Mouse (Mus musculus) 3134 (cell line): ENCODE results near the gene Slc16a9.

Experiments used
- DNase-seq: peaks from one replicate; pipeline ENCODE4 v3.0.0-alpha.2; 2011; ENCODE audit warnings: low spot score; ENCODE audit not compliant: insufficient read length; ENCODE audit errors: extremely low read depth

Gene Slc16a9

DNA sequence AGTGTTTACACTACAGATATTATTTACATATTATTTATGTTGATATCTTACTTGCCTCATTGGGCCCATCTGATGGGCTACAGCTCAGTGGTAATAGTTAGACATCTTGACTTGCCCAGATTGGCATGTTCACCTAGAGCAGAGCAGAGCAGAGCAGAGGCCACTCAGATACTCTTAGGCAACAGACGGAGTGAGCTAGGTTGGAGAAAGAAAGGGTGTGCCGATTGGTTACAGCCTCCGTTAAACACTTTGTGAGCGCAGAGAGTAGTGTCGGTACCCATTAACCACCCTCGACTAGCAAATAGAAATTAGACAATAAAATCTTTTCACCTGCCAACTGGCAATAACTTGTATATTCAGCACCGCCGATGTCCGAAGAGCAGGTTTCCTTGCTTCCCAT lies 1.2 kb downstream of the Slc16a9 start:
- no peak for DNase-seq

DNA sequence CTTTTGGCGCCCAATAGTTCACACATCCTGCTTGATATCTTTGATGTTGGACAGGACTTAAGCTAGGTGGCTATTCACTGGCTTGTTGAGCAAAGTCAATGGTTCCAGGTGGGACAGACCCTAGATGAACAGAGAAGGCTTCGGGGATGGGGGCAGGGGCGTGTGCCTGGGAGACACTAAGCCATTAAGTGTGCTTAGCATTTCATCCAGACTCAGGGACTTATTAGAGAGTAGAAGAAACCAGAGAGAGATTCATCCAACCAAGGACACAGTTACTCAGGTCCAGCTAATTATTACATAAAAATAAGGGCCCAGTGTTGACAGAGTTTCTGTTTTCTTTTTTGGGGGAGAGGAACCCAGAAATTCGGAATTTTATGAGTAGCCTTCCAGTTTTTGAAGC lies 5.5 kb downstream of the Slc16a9 start:
- DNase-seq = no peak

DNA sequence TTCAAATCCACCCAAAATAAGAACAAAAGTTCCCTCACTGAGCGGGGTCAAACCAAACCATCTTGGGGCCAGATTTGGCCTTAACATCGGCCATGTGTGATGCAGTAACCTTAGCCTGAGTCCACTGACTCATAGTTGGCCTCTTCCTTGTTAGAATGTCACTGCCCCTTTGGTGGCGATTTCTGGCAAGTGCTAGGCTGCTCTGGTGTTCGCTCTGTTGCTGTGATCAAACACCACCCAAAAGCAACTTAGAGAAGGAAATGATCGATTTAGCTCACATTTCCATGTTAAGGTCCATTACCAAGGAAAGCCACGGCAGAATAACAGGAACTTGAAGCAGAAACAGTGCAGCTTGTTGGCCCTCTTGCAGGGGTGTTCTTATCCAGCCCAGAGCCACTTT lies 5.9 kb downstream of the Slc16a9 start:
- DNase-seq = no peak

DNA sequence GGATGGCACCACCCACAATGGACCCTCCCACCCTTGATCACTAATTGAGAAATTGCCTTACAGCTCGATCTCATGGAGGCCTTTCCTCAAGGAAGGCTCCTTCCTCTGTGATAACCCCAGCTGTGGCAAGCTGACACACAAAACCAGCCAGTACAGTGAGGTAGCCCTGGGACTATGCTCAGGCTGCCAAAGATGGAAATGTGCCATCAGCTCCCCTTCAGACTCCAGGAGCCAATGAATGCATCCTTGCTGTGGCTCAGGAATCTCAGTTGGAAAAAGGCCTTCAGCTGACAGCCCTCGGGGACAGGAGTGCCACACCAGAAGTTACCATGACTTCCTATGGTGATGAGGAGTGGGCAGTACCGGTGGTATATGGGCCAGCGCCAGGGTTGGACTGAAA lies 9.8 kb downstream of the Slc16a9 start:
- no peak for DNase-seq

DNA sequence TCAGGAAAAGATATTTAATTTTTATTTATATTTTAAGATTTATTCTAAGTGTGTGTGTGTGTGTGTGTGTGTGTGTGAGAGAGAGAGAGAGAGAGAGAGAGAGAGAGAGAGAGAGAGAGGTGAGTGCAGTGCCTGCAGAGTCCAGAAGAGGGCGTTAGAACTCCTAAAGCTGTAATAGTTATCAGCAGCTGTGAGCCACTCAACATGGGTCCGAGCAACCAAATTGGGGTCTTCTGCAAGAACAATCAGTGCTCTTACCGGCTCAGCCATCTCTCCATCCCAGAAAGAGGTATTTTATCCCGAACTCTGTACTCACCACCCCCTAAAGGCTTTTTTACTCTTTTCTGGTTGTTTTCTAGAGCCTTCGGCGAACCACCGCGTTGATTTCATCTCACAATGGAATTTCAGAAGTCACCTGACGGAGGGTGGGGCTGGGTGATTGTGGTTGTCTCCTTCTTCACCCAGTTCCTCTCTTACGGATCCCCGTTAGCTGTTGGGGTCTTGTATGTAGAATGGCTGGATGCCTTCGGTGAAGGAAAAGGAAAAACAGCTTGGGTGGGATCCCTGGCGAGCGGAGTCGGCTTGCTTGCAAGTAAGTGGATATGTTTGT lies 10.8 kb downstream of the Slc16a9 start:
- DNase-seq = no peak

DNA sequence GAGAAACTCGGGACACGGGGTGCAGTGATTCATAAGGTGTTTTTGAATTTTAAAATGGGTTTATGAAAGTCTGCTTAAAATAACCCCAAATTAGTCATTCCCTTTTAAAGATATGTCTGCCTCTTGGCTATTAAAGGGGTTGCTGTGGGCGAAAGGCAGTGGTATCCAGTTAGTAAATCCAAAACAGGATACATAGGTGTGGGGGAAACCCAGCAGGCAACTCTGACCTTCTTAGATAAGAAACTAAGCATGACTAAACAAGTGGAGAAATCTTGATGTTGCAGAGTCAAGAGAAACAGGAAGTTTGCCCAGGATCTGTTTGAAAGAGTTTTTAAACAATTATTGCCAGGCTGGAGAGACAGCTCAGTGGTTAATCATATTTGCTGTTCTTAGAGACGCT lies 12.1 kb downstream of the Slc16a9 start:
- DNase-seq = no peak

DNA sequence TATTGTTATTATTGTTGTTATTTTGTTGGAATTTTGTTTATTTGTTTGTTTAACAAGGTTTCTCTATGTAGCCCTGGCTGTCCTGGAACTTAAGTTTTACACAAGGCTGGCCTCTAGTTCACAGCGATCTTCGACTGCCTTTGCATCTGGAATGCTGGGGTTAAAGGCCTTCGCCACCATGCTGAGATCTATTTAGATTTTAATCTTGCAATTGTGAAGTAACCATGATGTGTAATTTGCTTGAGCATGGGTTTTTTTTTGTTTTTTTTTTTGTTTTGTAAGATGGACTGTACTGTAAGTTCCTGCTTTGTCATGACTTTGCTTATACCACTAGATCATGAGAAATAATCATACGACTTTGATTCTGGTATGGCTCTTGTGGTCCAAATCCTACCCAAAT lies 16.0 kb downstream of the Slc16a9 start:
- DNase-seq = no peak

DNA sequence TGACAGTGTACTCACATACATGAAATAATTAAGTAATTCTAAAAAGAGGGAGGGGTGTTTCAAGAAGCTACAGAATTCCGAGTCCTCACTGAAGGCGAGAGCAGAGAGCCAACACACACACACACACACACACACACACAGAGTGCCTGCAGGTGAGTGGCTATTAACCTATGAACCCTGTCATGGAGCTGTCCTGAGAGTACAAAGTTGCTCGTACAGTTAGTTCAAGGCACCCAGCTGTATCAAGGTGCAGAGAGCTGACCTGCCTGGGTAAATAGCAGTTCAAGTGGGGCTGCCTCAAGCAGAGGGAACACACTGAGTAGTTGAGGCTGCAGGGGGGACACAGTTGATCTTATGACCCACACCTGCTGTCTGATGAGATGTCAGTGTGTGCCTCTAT lies 17.2 kb downstream of the Slc16a9 start:
- no peak for DNase-seq

DNA sequence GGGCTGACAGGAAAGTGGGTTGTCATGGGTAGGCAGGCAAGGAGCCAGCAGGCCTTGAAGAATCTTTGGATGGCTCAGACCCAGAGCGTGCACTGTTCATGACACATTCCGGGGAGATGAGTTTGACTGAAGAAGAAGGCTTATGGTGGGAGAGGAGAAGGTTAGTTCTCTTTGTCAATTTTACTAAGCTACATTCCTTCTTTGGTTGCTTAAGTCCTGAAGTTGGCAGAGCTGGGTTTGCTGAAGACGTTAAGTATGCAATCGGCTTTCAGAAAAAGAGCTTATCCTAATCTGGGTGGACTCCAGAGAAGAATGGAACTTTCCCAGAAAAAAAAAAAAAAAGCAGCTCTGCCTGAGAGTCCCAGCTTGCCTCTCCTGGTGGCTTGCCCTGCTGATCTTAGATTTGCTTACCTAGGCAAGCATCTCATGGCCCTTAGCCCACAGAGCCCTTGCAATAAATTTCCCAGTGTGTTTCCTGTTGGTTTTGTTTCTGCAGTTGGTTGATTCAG lies 18.8 kb downstream of the Slc16a9 start:
- DNase-seq = no peak

DNA sequence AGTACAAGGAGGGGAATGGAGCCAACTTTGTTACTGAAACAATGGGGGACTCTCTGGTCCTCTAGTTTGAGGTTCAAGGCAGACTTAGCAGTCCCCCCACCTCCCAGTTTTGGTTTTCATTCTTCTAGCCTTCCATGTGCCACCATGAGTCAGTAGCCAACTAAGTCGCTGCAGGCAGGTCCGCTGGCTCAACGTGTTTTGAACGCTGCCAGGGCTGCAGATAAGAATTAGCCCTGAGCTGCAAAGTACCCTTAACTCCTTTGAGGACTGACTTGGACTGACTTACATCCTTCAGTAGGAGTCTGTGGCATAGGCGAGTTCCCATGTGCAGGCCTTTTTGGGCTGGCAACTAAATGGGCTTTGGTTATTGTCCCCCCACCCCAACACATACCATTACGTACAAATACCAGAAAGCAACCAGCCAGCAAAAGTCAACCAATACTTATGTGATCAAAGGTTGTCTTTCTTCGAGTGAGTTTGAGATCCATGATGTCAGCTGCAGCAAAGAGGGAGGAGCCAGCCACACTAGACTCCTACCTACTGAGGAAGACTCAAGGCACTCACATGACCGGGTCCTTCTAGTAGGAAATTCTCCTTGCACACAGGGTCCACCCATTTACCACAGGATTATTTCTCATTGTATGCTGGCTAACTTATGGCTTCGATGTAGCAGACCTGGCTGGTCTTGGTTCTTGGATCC lies 19.6 kb downstream of the Slc16a9 start:
- no peak for DNase-seq

DNA sequence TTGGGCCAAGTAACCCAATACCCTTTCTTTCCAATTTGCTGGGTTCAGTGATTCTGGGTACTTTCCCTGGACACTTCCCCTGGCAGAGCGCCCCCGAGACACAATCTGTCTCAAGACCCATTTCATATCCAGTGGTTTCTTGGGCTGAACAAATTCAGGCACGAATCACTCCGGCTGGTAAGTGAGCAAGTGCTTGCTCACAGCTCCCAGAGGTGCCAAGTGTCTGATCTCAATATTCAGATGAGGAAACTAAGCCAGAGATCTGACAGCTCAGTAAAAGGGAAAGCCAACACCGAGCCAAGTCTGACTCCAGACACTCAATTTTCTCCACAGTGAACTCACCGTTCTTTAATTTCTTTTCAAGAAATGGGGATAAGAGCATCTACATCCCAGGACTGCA lies 21.6 kb downstream of the Slc16a9 start:
- no peak for DNase-seq

DNA sequence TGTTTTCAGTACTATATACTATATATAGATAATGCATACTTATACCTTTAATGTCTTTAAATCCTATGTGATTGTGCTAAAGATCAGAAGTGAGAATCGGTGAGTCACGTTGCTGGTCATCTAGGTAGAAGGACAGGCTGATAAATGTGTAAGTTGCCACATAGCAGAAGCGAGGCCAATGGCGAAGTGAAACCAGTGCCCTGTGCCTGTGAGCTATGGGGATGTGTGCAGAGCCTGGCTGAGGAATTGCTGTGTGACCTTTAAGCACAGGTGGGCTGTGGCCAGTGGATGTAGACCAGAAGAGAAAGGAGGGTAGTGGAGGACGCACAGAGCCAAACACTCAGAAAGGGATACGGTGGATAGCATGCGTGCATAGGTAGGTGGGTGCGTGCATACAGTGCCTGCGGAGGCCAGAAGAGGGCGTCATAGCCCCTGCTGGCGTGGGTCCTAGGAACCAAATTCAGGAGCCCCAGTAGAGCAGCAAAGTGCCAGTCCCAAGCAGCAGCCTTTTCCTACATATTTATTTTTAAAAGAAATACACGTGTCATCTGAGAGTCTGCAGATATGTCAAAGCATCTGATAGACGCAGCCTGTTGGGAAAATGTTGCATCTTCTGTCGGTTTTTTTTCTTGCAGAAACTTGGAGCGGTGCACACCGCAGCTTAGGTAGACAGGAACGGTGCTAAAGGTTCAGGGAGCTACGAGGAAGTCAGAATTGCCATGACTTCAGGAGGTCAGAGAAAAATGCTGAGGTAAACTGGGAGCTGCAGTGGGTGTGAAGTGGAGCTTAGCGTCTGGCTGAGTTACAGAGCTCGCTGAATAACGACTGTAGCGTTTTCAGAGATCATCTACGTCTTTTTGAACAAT lies 23.9 kb downstream of the Slc16a9 start:
- no peak for DNase-seq

DNA sequence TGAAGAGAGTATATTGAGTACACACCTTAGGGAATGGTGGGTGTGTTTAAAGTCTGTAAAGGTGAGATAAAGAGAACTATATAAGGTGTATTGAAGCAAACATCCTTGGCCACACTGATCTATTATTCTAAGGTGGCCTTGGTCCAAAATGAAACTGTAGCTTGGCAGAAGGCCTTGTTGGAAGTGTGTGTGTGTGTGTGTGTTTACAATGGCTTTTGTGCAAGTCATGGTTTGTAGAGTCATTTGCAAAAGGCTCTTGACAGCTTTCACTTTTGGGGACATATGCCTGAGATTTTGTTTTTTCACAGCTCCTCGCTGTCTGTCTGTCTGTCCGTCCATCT lies 24.5 kb downstream of the Slc16a9 start:
- DNase-seq = no peak

DNA sequence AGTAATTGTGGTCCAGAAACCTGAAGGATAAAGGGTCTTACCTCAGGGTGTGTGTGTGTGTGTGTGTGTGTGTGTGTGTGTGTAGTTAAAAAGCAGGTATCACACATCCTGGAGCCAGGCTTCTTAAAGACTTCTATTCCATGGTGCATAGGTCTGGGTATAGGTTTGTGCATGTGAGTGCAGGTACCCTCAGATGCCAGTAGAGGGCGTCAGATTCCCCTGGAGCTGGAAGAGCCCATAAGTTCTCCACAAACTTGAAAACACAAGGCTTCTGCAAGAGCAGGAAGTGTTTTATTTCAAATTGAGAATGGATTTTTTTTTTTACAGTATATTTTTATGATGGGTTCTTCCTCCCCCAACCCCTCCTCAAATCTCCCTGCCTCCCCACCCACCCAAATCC lies 31.8 kb downstream of the Slc16a9 start:
- DNase-seq = no peak

DNA sequence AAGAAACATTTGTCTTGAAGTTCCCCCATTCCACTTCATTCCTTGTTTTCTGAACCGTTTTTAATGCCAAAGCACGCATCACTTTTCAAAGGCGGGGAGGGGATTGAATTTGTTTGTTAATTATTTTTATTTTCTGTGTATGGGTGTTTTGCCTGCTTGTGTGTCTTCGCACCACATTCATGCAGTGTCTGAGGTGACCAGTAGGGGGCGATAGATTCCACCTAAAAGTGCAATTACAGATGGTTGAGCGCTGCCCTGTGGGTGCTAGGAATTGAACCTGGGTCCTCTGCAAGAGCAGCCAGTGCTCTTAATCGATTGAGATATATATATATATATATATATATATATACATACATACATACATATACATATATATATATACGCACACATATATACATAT lies 34.4 kb downstream of the Slc16a9 start:
- no peak for DNase-seq

DNA sequence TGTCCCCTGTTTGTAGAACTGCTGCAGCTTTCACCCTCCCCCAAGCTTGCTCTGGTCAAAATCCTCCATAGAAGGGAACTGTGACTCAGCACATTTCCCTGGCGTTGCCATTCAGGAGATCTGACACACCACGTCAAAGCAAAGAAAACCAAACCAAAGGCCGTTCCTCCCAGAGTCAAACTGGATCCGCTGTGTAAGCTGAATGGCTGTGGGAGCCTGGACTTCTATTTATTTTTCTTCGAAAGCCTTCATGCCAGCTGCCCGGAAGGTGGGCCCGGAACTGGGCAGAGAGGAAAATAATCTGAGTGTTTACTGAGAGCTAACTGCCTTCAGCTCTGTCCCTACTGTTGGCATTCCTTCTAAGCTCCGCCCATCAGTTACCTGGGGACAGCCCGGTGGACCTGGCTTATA lies 42.9 kb downstream of the Slc16a9 start:
- peak; percentile 25 for DNase-seq

DNA sequence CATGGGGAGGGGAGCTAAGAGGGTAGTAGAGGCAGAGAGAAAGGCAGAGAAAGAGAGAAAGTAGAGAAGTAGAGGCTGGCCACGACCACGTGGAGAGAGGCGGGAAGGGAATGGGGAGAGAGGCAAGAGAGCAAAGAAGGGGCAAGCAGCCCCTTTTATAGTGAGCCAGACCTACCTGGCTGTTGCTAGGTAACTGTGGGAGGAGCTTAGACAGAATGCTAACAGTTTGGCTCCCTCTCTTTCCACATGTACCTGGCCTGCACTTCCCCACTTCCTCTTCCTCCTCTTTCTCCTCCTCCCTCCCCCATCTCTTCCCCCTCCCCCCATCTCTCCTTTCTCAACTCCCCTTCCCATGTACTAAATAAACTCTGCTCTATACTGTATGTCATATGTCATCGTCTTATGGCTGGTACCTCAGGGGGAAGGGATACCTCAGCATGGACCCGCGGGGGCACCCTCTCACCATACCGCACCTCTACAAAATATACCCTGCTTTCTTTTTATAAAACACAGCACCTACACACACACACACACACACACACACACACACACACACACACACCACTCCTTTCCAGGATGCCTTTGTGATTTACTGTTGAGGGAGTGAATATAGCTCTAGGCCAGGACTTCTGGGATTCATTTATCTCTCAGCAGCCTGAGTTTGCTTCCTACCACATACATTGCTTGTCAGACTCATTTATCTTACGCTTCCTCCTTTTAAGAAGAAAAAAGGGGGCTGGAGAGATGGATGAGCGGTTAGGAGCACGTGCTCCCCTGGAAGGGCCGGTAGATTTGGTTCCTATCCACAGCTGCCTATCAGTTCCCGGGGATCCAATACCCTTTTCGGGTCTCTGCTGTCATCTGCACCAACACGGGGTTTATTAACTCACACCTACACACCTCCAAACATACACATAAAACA lies 43.8 kb downstream of the Slc16a9 start:
- no peak for DNase-seq

DNA sequence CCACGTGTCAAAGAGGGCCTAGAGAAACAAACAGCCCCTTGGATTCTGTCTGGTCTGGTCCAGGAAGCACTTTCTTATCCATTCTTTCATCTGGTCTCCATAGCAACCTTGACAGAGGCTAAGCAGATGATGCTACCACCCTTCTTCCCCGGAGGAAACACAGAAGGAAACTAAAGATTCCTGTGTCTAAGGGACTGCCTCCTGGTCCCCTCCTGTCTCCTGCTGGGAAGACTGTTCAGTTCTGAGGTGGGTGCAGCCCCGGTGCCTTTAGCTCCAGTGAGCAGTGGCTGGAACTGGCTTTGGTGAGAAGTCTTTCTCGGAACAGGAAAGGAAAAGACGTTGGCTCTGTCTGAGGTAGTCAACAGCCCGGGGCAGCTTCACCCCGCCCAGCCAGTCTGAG lies 47.1 kb downstream of the Slc16a9 start:
- DNase-seq = no peak

DNA sequence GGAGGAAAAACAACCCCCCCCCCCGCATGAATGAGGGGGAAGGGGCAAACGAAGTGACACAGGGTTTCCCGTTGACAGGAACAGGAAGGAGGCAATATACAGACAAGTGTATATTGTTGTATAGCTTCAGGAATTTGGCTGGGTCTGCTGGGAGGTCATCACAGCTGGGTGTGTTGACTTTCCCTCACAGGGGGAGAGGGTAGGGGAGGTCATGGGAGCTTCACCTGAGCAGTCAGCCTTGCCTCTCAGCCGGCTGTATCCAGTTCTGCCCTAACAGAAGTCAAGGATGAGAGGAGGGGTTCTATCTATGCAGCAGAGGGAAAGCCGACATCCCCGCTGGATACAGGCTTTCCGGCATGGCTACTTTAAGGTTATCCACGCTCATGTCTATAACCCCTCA lies 49.2 kb downstream of the Slc16a9 start:
- DNase-seq = no peak

DNA sequence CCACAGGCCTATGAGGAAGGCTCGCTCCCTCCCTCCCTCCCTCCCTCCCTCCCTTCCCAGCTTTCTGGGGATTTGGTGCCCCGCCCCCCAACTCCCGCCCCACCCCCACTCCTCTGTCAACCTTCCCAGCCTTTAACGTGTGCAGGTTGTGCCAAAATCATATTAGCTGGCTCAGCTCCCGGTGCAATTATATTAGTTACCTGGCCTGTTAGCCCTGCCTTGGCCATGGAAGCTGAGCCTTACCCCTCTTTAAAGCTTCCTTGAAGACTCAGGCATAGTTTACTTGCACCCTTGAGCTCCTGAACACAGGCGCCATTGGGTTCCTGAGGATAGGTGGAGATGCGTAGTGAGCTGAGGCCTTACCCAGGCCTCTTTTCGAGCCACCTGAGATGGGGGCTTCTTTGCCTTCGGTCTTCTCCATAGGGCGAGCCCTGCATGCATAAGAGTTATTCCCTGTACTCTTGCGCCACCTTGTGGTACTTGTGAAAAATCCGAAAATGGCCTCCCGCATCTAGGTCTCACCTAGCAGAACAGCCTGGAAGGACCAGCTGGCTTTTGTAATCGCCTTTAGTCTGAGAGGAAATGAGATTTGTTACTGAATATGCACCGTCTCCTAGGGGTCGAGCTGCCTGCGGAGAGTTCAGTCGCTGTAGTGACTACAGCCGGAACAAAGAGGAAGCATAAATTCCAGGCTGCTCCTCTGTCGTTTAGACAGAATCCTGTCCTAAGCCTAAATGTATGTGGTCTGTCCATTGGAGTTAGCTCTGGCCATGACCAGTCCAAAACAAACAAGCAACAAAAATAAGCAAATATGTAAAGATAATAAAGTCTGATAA lies 51.8 kb downstream of the Slc16a9 start:
- DNase-seq = peak; percentile 33
